Mouse (Mus musculus) CH12.LX (cell line): ENCODE measurements at regions not wholly inside any gene's neighbourhood (a gene's known extent, or its start where the extent isn't known, plus 50 kb on each side); places are given as distances from the start of the nearest gene placed in this dataset.

ENCODE experiments used
- CTCF ChIP-seq, 2 experiments: IDR thresholded peaks in 1 of 2; conservative IDR thresholded peaks in 1 of 2; 2 replicates each; pipeline ENCODE4 v1.5.1; 2011 to 2012; ENCODE audit warnings: low read depth in 2 of 2, low read length in 2 of 2, improper control_type of control experiment in 1 of 2, inconsistent platforms in 1 of 2, mild to moderate bottlenecking in 1 of 2, moderate library complexity in 1 of 2
- EP300 ChIP-seq: IDR thresholded peaks from 2 replicates; pipeline ENCODE4 v1.6.1; 2011; ENCODE audit warnings: low read length, improper control_type of control experiment
- MXI1 ChIP-seq: IDR thresholded peaks from 2 replicates; pipeline ENCODE4 v1.6.1; 2011; ENCODE audit warnings: mild to moderate bottlenecking, low read depth, low read length, improper control_type of control experiment
- SMC3 ChIP-seq: IDR thresholded peaks from 2 replicates; pipeline ENCODE4 v1.6.1; 2011; ENCODE audit warnings: low read depth, low read length, improper control_type of control experiment
- TBP ChIP-seq: conservative IDR thresholded peaks from 2 replicates; pipeline ENCODE4 v1.6.1; 2011; ENCODE audit warnings: low read depth, low read length, improper control_type of control experiment
- USF2 ChIP-seq: conservative IDR thresholded peaks from 2 replicates; pipeline ENCODE4 v1.6.1; 2011; ENCODE audit warnings: low read depth, low read length, improper control_type of control experiment

- TF ChIP-seq MXI1 (no peak), EP300 (no peak), SMC3 (no peak), TBP (no peak), USF2 (no peak), CTCF (conservative IDR thresholded peaks at IDR 0.05 in 1 of 2, IDR thresholded peaks at IDR 0.05 in 1 of 2; ENCODE audit: low read depth in 2 of 2, low read length in 2 of 2) (no peak)
Observed at GRCm38 (mm10) chr6:139154802-139155201, 347.0 kb downstream of the Rergl start.
